Mouse (Mus musculus): ENCODE data around the gene Trpm1. TPM values are rescaled to one million over a fixed set of nuclear protein-coding genes. Genes with fewer than 3 reads are reported as not detected.
A peak's percentile ranks its signal among the peaks of the same experiment; 100 is the strongest.

Trpm1 gene
- polyA plus RNA-seq, 1 experiment from 2014 or later = not detected

DNA sequence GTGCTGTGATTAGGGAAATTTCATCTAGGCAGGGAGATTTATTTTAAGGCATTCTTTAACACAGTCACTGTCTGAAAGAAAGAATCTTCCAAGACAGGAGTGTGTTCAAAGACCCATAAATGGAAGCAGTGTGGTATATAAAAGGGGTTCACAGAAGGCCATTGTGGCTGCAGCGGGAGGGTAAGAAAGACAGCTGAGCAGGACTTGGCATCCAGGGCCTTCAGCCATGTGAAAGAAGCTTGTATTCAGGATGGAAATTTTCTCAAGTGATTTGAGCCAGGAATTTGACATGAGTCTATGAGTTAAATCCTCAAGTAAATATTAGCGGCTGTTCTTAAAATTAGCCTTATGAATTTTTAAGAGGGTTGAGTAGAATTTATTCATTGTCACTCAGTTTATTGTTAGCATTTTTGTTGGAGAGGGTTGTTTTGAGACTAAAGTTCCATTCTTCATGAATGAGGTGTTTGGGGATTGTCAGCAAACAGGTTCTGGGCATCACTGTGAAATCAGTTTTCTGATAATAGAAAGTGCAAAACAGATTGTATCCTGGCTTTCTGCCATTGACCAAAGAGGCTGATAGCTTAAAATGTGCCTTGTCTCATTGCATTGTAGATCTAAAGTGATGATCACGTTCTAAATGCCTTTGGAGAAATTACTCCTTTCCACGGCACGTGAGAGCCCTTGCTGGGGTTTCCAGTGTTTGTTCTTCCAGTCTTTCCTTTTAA lies 142.8 kb downstream of the Trpm1 start:
- ATAC-seq (peak; percentile 70), DNase-seq (ENCODE audit: low spot score) (peak; percentile 64)
- WGBS = 37% methylated on average over 5 of the region's 5 CpGs
- no peak overlapping the region for H3K9ac ChIP-seq (replicated peaks; ENCODE audit: low read depth)
- H3K4me3 ChIP-seq (ENCODE audit: low read depth, low read length) = no peak overlapping the region
- no peaks in the 10 kb centered on the region for H3K27me3 ChIP-seq (replicated peaks; ENCODE audit: insufficient read depth, low read length)
- no peak for TF ChIP-seq CTCF (IDR thresholded peaks at IDR 0.05)
- TF ChIP-seq EP300 (IDR thresholded peaks at IDR 0.05) = peak; percentile 36; the same call in 1 of the 2 replicates
- peaks cover 7% of the 10 kb centered on the region; the same call in 1 of the 2 replicates for H3K4me1 ChIP-seq (ENCODE audit: insufficient read depth, low read depth, low read length)
- H3K9me3 ChIP-seq (ENCODE audit: low read length) = no peaks in the 10 kb centered on the region
- no peak overlapping the region for H3K4me2 ChIP-seq (replicated peaks; ENCODE audit: low read depth, low read length)
- H3K27ac ChIP-seq (ENCODE audit: low read length) = peak overlapping the region; percentile 59; the same call in 1 of the 2 replicates
- H3K36me3 ChIP-seq (ENCODE audit: insufficient read depth, low read length) = peaks cover 5% of the 10 kb centered on the region; the same call in 1 of the 2 replicates

- Histone ChIP-seq H3K4me1 (ENCODE audit: insufficient read depth, low read depth, low read length) (no peaks in the 10 kb centered on the region), H3K27me3 (replicated peaks; ENCODE audit: insufficient read depth, low read length) (no peaks in the 10 kb centered on the region), H3K4me2 (replicated peaks; ENCODE audit: low read depth, low read length) (no peak overlapping the region), H3K9ac (replicated peaks; ENCODE audit: low read depth) (no peak overlapping the region), H3K9me3 (ENCODE audit: low read length) (no peaks in the 10 kb centered on the region), H3K4me3 (ENCODE audit: low read depth, low read length) (no peak overlapping the region), H3K27ac (ENCODE audit: low read length) (no peak overlapping the region), H3K36me3 (ENCODE audit: insufficient read depth, low read length) (peaks cover 14% of the 10 kb centered on the region)
- DNase-seq (ENCODE audit: low spot score) = no peak
- TF ChIP-seq EP300 (IDR thresholded peaks at IDR 0.05) (no peak), CTCF (IDR thresholded peaks at IDR 0.05) (no peak)
- WGBS = 84% methylated on average over 7 of the region's 7 CpGs
- ATAC-seq = no peak
These were observed 156.6 kb downstream of the Trpm1 start for GRCm38 (mm10) chr7:64310241-64310640.

- H3K4me2 ChIP-seq (replicated peaks; ENCODE audit: low read depth, low read length) = no peak overlapping the region
- no peak overlapping the region for H3K27ac ChIP-seq (ENCODE audit: low read length)
- 56% methylated on average over 2 of the region's 2 CpGs for WGBS
- TF ChIP-seq CTCF (IDR thresholded peaks at IDR 0.05) = no peak
- no peak for TF ChIP-seq EP300 (IDR thresholded peaks at IDR 0.05)
- ATAC-seq (no peak), DNase-seq (ENCODE audit: low spot score) (no peak)
- H3K36me3 ChIP-seq (ENCODE audit: insufficient read depth, low read length) = peaks cover 15% of the 10 kb centered on the region
- H3K9me3 ChIP-seq (ENCODE audit: low read length) = no peaks in the 10 kb centered on the region
- no peak overlapping the region for H3K4me3 ChIP-seq (ENCODE audit: low read depth, low read length)
- H3K27me3 ChIP-seq (replicated peaks; ENCODE audit: insufficient read depth, low read length) = no peaks in the 10 kb centered on the region
- H3K4me1 ChIP-seq (ENCODE audit: insufficient read depth, low read depth, low read length) = no peaks in the 10 kb centered on the region
- no peak overlapping the region for H3K9ac ChIP-seq (replicated peaks; ENCODE audit: low read depth)
These were observed 157.1 kb downstream of the Trpm1 start for GRCm38 (mm10) chr7:64310756-64311155.

GRCm38 (mm10) chr7:64312811-64313210 lies 159.2 kb downstream of the Trpm1 start:
- H3K27ac ChIP-seq (ENCODE audit: low read length) = no peak overlapping the region
- no peak for TF ChIP-seq EP300 (IDR thresholded peaks at IDR 0.05)
- TF ChIP-seq CTCF (IDR thresholded peaks at IDR 0.05) = no peak
- no peak overlapping the region for H3K9ac ChIP-seq (replicated peaks; ENCODE audit: low read depth)
- 77% methylated on average over 7 of the region's 7 CpGs for WGBS
- H3K4me2 ChIP-seq (replicated peaks; ENCODE audit: low read depth, low read length) = no peak overlapping the region
- DNase-seq (ENCODE audit: low spot score) (no peak), ATAC-seq (no peak)
- H3K4me3 ChIP-seq (ENCODE audit: low read depth, low read length) = no peak overlapping the region
- no peaks in the 10 kb centered on the region for H3K4me1 ChIP-seq (ENCODE audit: insufficient read depth, low read depth, low read length)
- H3K27me3 ChIP-seq (replicated peaks; ENCODE audit: insufficient read depth, low read length) = no peaks in the 10 kb centered on the region
- H3K9me3 ChIP-seq (ENCODE audit: low read length) = no peaks in the 10 kb centered on the region
- peaks cover 18% of the 10 kb centered on the region for H3K36me3 ChIP-seq (ENCODE audit: insufficient read depth, low read length)

MicroRNA genes within 50 kb of the gene (microRNA counts, 519-probe panel; counts per million panel counts)
- microRNA mmu-miR-211 = not detected

Small RNA genes lying within 50 kb of the gene (microRNA-seq; reads per million reads assigned to microRNA genes)
- gene Mir211 = not detected
- not detected for gene Mir6416

Other genes starting within 250 kb of the Trpm1 start
- 0.18 and 0.27 TPM in 2 replicates for gene E030018B13Rik, start 237.0 kb upstream of the Trpm1 start, polyA plus RNA-seq (2015; fragmentation: Nextera tagmentation; extraction: Ambion mirVana)
- 78.2 and 89.0 TPM in 2 replicates for gene Klf13, start 214.9 kb upstream of the Trpm1 start, polyA plus RNA-seq (2015; fragmentation: Nextera tagmentation; extraction: Ambion mirVana)
- 11.2 and 11.6 TPM in 2 replicates for gene Mtmr10, start 133.8 kb downstream of the Trpm1 start, polyA plus RNA-seq (2015; fragmentation: Nextera tagmentation; extraction: Ambion mirVana)
- 4.8 and 5.2 TPM in 2 replicates for gene Fan1, start 220.3 kb downstream of the Trpm1 start, polyA plus RNA-seq (2015; fragmentation: Nextera tagmentation; extraction: Ambion mirVana)
- gene Mphosph10, start 238.4 kb downstream of the Trpm1 start, polyA plus RNA-seq (2015; fragmentation: Nextera tagmentation; extraction: Ambion mirVana) = 18.6 and 21.1 TPM in 2 replicates
- 112 and 117 TPM in 2 replicates for gene Mcee, start 238.8 kb downstream of the Trpm1 start, polyA plus RNA-seq (2015; fragmentation: Nextera tagmentation; extraction: Ambion mirVana)

Measured in lung, postnatal 0 days (tissue).